Mouse (Mus musculus) cerebral cortex, adult 2 months (tissue): ENCODE results near the gene Pcbp2.

Experiments used
- WGBS: fragments of 180-500 bp; shearing (Covaris S2); methylation state at CpG from one replicate; pipeline ENCODE4 v1.1.7; 2018; 5-methylcytosine and 5-hydroxymethylcytosine counted together

Gene Pcbp2

GRCm38 (mm10) chr15:102468675-102469370 is 1.5 kb upstream of the Pcbp2 start:
- 96% methylated on average over 9 of the region's 9 CpGs for WGBS

- under 1% methylated on average over 39 of the region's 67 CpGs for WGBS
Measured at GRCm38 (mm10) chr15:102470605-102471294, 411 bp downstream of the Pcbp2 start.

GRCm38 (mm10) chr15:102471295-102471645 is 931 bp downstream of the Pcbp2 start:
- 1% methylated on average over 10 of the region's 10 CpGs for WGBS

GRCm38 (mm10) chr15:102473246-102473645 is 2.9 kb downstream of the Pcbp2 start:
- WGBS, result 39% methylated on average over 2 of the region's 2 CpGs

- 85% methylated on average over 2 of the region's 2 CpGs for WGBS
Measured at GRCm38 (mm10) chr15:102474520-102474919, 4.2 kb downstream of the Pcbp2 start.

- WGBS, result 88% methylated on average over 3 of the region's 3 CpGs
Measured at GRCm38 (mm10) chr15:102483136-102483535, 12.8 kb downstream of the Pcbp2 start.

- WGBS, result 87% methylated on average over 12 of the region's 12 CpGs
Measured at GRCm38 (mm10) chr15:102485853-102486252, 15.5 kb downstream of the Pcbp2 start.

- 64% methylated on average over 1 of the region's 1 CpGs for WGBS
Measured at GRCm38 (mm10) chr15:102487664-102488063, 17.3 kb downstream of the Pcbp2 start.

- 43% methylated on average over 3 of the region's 3 CpGs for WGBS
Measured at GRCm38 (mm10) chr15:102498322-102498721, 28.0 kb downstream of the Pcbp2 start.

GRCm38 (mm10) chr15:102499370-102499769 is 29.0 kb downstream of the Pcbp2 start:
- 43% methylated on average over 3 of the region's 3 CpGs for WGBS

GRCm38 (mm10) chr15:102499851-102500250 is 29.5 kb downstream of the Pcbp2 start:
- 77% methylated on average over 6 of the region's 6 CpGs for WGBS

GRCm38 (mm10) chr15:102500479-102500878 is 30.1 kb downstream of the Pcbp2 start:
- 73% methylated on average over 5 of the region's 5 CpGs for WGBS

GRCm38 (mm10) chr15:102501084-102501814 is 30.9 kb downstream of the Pcbp2 start:
- 83% methylated on average over 19 of the region's 19 CpGs for WGBS

- WGBS, result 71% methylated on average over 9 of the region's 9 CpGs
Measured at GRCm38 (mm10) chr15:102502254-102502840, 32.0 kb downstream of the Pcbp2 start.

- 42% methylated on average over 1 of the region's 1 CpGs for WGBS
Measured at GRCm38 (mm10) chr15:102503447-102503846, 33.1 kb downstream of the Pcbp2 start, which contains the start of gene Gm10337. Gm10337 (plus strand) TSS chr15:102503722.

GRCm38 (mm10) chr15:102503924-102504782 is 33.8 kb downstream of the Pcbp2 start:
- 89% methylated on average over 9 of the region's 9 CpGs for WGBS

GRCm38 (mm10) chr15:102505073-102505769 is 34.9 kb downstream of the Pcbp2 start:
- WGBS, result 56% methylated on average over 12 of the region's 12 CpGs

- 51% methylated on average over 9 of the region's 9 CpGs for WGBS
Measured at GRCm38 (mm10) chr15:102505770-102506463, 35.6 kb downstream of the Pcbp2 start.

GRCm38 (mm10) chr15:102506464-102506830 is 36.1 kb downstream of the Pcbp2 start:
- 22% methylated on average over 2 of the region's 2 CpGs for WGBS

- 100% methylated on average over 1 of the region's 1 CpGs for WGBS
Measured at GRCm38 (mm10) chr15:102506864-102507263, 36.5 kb downstream of the Pcbp2 start.
